Mouse (Mus musculus): ENCODE results near the gene Ncapd3.

- TF ChIP-seq CTCF (IDR thresholded peaks at IDR 0.05; ENCODE audit: low read depth) (no peak), EP300 (IDR thresholded peaks at IDR 0.05; ENCODE audit: low read depth) (no peak)
Observed at GRCm38 (mm10) chr9:27030763-27031100, 757 bp downstream of the Ncapd3 start.
